Mouse (Mus musculus) thymus, adult 18-20 months (tissue): Measurements from ENCODE around the gene Gnat1.

ENCODE experiments used
- DNase-seq, 2 experiments: peaks; one replicate each; pipeline ENCODE4 v3.0.0; 2022; ENCODE audit warnings: mixed read lengths in 2 of 2

The Gnat1 gene

GRCm38 (mm10) chr9:107679501-107679900, at the start of gene Gnat1:
Gene Gnat1 (minus strand): TSS chr9:107679712.
- DNase-seq, result no peak

- no peak for DNase-seq
Observed at GRCm38 (mm10) chr9:107728919-107729670, 49.6 kb upstream of the Gnat1 start.

- no peak for DNase-seq
Observed at GRCm38 (mm10) chr9:107727041-107727440, 47.5 kb upstream of the Gnat1 start.

- DNase-seq, result no peak
Observed at GRCm38 (mm10) chr9:107724796-107725195, 45.3 kb upstream of the Gnat1 start.

GRCm38 (mm10) chr9:107723794-107724531, 44.5 kb upstream of the Gnat1 start:
- no peak for DNase-seq

- DNase-seq, result no peak
Observed at GRCm38 (mm10) chr9:107723292-107723691, 43.8 kb upstream of the Gnat1 start.

- peak in 1 of 2 experiments; percentile 28 for DNase-seq
Observed at GRCm38 (mm10) chr9:107718781-107719540, 39.4 kb upstream of the Gnat1 start.

- DNase-seq, result no peak
Observed at GRCm38 (mm10) chr9:107716951-107717350, 37.4 kb upstream of the Gnat1 start.

- DNase-seq, result no peak
Observed at GRCm38 (mm10) chr9:107715632-107716031, 36.1 kb upstream of the Gnat1 start.

- DNase-seq, result no peak
Observed at GRCm38 (mm10) chr9:107714221-107714952, 34.9 kb upstream of the Gnat1 start.

GRCm38 (mm10) chr9:107709697-107710483, 30.4 kb upstream of the Gnat1 start, which contains the start of gene Sema3f:
Gene Sema3f (minus strand): TSS chr9:107710475.
- DNase-seq, result peak; percentile 71 to 74

- DNase-seq, result no peak
Observed at GRCm38 (mm10) chr9:107709096-107709696, 29.7 kb upstream of the Gnat1 start.

GRCm38 (mm10) chr9:107708439-107709095, 29.1 kb upstream of the Gnat1 start:
- no peak for DNase-seq

- DNase-seq, result no peak
Observed at GRCm38 (mm10) chr9:107707701-107708438, 28.4 kb upstream of the Gnat1 start.

GRCm38 (mm10) chr9:107706781-107707211, 27.3 kb upstream of the Gnat1 start:
- DNase-seq, result no peak

- DNase-seq, result no peak
Observed at GRCm38 (mm10) chr9:107703337-107704122, 24.0 kb upstream of the Gnat1 start.

- DNase-seq, result no peak
Observed at GRCm38 (mm10) chr9:107702606-107703185, 23.2 kb upstream of the Gnat1 start.

- no peak for DNase-seq
Observed at GRCm38 (mm10) chr9:107701594-107701993, 22.1 kb upstream of the Gnat1 start.

GRCm38 (mm10) chr9:107700114-107700571, 20.6 kb upstream of the Gnat1 start:
- no peak for DNase-seq
